Mouse (Mus musculus): ENCODE data around the gene Papolb.

Papolb gene

GRCm38 (mm10) chr5:142529915-142530314, at the start of gene Papolb:
TSS of gene Papolb (minus strand) at chr5:142530076.
- in situ Hi-C loops (cut with MboI) = no loop called here

- in situ Hi-C loops (cut with MboI) = no loop called here
Observed at GRCm38 (mm10) chr5:142578192-142578591, 48.3 kb upstream of the Papolb start.

DNA sequence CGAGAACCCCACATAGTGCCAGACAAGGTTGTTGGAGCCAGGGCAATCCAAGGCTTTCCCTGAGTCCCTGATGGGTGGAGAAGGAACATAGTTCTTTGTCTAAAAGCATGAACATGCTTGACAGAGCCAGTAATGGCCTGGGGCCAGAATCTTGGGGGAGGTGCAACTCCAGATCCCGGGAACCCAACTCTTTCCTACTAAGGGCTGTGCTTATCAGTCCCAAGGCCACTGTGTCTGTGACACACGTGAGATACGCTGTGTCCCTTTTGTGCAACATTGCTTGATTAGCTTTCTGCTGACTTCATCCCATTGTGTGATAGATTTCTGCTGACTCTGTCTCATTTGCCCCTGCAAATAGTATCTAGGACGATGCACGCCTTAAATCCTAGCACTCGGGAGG, 47.0 kb upstream of the Papolb start:
- in situ Hi-C loops (cut with MboI) = no loop called here

GRCm38 (mm10) chr5:142574323-142575057, 44.6 kb upstream of the Papolb start:
- in situ Hi-C loops (cut with MboI) = no loop called here

DNA sequence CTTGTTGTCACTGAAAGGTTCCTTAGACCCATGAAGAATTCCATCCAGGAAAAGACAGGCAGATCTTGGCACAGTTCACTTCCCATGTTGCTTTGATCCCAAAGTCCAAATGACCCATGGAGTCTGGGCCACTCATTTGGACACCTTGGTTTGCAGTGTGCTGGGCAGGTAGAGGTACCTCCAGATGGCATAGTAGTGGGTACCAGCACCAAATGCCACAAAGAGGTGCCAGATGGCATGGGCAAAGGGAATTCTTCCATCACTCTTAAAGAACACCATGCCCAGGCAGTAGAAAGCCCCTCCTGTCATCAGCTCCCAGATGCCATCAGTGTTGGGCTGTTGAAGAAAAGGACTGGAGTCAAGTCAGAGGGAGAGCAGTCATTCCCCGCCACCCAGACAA, 34.7 kb upstream of the Papolb start:
- in situ Hi-C loops (cut with MboI) = no loop called here

GRCm38 (mm10) chr5:142560261-142560660, 30.4 kb upstream of the Papolb start:
- in situ Hi-C loops (cut with MboI) = no loop called here

- in situ Hi-C loops (cut with MboI) = no loop called here
Observed at GRCm38 (mm10) chr5:142557397-142558067, 27.7 kb upstream of the Papolb start.

GRCm38 (mm10) chr5:142556721-142557120, 26.8 kb upstream of the Papolb start:
- in situ Hi-C loops (cut with MboI) = no loop called here

- in situ Hi-C loops (cut with MboI) = no loop called here
Observed at GRCm38 (mm10) chr5:142555866-142556265, 26.0 kb upstream of the Papolb start.

GRCm38 (mm10) chr5:142550706-142551652, 21.1 kb upstream of the Papolb start, which contains the start of gene Radil:
TSS of gene Radil (minus strand) at chr5:142551098.
- in situ Hi-C loops (cut with MboI) = no loop called here

DNA sequence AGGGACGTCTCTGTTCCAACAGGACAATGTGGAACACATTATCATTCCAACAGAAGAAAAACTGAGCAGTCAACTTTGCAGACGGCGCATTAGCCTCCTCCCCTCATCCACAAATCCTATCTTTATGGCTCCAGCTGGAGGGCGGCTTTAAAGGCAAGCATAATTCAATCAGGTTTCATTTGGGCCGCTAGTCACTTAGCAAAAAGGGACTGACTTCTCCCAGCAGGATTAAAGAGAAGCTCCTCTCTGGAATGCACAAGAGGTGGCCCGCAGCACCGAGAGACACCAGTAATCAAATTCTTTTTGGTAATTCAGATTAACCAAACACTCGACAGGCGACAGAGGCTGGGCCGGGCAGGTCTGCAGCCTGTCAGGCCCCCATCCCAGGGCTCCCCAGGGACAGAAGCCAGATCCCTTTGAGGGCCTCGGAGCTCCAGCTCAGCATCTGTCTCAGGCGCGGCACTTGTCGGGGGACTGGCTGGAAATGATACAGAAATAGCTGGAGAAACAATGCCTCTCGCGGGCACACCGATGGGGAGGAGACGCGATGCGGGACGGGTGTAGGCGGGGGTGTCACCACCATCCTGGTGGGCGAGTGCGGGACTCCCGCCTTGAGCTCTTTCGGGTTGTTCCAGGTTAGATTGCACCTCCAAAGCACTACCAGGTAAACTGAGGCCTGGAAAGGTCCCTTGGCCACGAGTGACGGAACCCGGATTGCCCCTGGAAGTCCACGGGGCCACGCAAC, 20.3 kb upstream of the Papolb start:
- in situ Hi-C loops (cut with MboI) = no loop called here

DNA sequence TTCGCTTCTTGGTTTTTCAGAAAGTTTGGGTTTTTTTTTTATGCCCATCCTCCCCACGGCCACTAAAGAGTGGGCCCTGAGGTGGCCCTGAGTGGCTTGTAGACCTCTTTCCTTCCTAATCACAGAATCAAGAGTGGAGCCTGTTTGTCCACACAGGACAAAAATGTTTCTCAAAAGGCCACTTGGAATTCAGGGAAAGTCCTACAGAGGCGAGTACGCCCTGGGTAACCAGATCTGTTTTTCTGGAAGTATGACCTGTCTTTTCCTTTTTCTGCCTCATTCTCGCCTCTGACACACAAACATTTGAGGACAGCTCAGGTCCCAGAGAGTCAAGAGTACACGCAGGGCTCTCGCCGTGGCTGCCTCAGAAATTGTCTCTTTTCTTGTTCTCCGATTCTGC, 19.6 kb upstream of the Papolb start:
- in situ Hi-C loops (cut with MboI) = no loop called here

- in situ Hi-C loops (cut with MboI) = no loop called here
Observed at GRCm38 (mm10) chr5:142547066-142547465, 17.2 kb upstream of the Papolb start.

DNA sequence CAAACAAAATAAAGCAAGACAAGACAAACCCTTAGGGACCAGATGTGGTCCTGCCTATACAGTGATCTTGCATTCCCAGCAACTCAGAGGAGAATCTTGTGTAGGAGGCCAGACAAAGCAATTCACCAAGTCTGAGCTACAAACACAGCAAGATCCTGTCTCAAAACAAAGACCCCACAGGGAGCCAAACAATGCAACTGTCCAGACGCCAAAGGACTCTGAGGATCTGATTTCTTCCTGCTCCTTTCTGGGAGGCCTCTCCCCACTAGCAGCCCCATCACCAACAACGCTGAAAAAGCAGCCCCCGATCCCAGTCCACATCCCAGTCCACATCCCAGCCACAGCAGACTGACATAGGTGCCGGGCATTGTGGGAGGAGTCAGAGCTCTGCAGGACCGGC, 16.5 kb upstream of the Papolb start:
- in situ Hi-C loops (cut with MboI) = no loop called here

DNA sequence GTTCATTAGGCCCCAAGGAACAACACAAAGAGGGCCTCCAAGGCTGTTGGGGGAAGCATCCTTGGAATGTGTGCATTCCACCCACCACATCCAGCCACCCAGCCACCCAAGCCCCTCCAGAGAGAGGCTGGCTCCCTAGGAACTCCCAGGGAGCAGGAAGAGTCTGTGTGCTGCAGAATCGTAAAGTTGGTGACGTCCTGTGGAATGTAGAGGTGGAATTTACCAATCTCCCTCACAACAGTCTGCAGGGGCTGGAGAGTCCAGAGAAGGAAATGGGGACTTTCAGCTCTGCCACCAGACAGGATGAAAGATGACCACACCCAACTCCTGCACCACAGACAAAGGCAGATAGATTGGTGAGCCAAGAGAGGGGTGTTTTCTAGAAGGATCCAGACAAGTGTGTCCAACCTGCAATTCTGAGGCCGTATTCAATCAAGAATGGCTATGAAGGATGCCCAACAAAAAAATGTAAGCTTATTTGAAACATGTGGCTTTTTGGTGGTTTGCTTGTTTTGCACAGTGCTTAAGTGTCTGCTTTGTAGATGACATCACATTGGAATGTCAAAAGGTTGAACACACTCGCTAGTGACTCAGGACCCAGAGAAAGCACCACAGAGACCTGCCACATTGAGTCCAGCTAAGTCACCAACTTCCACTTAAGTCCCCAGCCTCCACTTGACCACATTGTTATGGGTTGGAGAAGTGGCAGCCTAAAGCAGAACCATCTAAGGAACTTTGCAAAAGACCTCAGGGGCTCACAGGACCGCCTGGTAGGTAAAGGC, 15.3 kb upstream of the Papolb start:
- in situ Hi-C loops (cut with MboI) = no loop called here

DNA sequence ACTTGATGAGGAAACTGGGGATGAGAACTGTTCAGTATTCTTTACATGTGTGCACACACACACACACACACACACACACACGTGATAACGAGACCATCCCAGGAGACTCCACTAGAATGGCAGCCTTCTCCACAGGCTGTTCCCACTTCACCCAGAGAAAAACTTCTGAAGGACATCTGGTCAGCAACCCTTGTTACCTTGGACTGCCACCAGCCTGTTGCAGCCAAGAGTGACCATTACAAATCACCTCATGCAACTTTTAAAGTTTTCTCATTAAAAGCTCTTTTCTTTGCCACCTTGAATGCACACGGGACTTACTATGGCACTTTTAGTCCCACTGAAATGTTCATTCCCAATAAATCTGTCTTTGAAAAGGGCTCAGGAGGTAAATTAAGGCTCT, 7.4 kb upstream of the Papolb start:
- in situ Hi-C loops (cut with MboI) = no loop called here

GRCm38 (mm10) chr5:142535388-142535787, 5.5 kb upstream of the Papolb start:
- in situ Hi-C loops (cut with MboI) = no loop called here

GRCm38 (mm10) chr5:142524711-142525464, 5.0 kb downstream of the Papolb start:
- in situ Hi-C loops (cut with MboI) = no loop called here

- in situ Hi-C loops (cut with MboI) = no loop called here
Observed at GRCm38 (mm10) chr5:142521195-142521866, 8.5 kb downstream of the Papolb start.

All from mature B cell (primary cell).